Mouse (Mus musculus) heart, postnatal 14 days (tissue): Measurements from ENCODE around the gene Tmem178b. TPM values are rescaled to one million over a fixed set of nuclear protein-coding genes. Genes with fewer than 3 reads are reported as not detected.

Experiments used
- DNase-seq, 2 experiments: peaks; one replicate each; pipeline ENCODE4 v3.0.0; 2021 to 2022
- intact Hi-C: fragments of 180-260 bp; cut with DNase I; formaldehyde crosslinking; loops from one replicate; pipeline ENCODE4 v1.15.1; 2025
- long read RNA-seq, 2 experiments: library from polyadenylated mRNA; stranded (forward); transcript quantifications; one replicate each; pipeline ENCODE4 v2.0.0; 2021
- total RNA-seq, 2 experiments: library from RNA; stranded (reverse); gene quantifications; 2 replicates each; pipeline ENCODE4 v1.2.3; 2021

Tmem178b gene
- under 1 TPM; 0.31 to 0.56 TPM for total RNA-seq
- long read RNA-seq, experiment 1, result 0 reads
- long read RNA-seq, experiment 2, result 0 reads

DNA sequence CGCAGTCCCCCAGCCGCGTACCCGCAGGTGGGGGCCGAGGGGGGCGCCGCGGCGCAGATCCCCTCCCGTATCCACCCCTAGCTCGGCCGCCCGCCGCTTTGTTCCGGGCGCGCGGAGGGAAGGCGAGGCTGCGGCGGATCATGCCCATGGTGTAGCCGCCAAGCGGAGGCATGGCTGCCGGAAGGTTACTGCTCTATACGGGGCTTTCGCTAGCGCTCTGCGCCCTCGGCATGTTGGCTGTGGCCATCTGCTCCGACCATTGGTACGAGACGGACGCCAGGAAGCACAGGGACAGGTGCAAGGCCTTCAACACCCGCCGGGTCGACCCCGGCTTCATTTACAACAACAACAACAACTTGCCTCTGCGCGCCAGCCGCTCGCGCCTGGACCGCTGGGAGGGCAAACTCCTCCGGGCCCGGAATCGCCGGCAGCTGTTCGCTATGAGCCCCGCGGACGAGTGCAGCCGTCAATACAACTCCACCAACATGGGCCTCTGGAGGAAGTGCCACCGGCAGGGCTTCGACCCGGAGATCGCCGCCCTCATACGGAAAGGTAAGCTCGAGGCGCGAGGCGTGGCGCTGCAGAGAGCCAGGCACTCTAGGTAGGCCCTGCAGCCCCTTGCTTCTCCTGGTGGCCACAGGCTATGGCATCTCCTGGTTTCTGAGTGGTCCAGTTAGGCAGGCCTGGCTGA, at the start of gene Tmem178b:
Gene Tmem178b (plus strand): TSS at position 371 of the 691 bp plus-strand sequence.
- intact Hi-C loops, result no loop called here

DNA sequence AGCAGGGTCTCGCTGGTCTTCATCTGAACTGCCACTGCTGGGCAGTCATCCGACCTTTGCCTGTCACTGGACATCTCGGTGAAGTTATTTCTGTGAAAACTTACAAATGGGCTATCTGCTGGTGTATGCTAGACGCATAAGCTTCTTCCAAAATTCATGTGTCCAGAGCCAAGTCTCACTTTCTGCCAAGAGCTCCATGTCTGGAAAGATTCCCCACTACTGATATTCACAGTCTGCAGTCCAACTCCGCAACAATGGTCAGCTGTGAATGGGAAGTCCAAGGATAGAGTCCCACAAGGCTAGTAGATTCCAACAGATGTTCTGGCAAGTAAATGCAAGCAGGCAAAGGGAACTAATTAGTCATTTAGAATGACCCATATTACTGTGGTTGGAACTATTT, 44.3 kb upstream of the Tmem178b start:
- intact Hi-C loops, result no loop called here
- DNase-seq, result peak; percentile 40 to 53

More for the DNA sequence above, at the start of gene Tmem178b:
- peak in 1 of 2 experiments; percentile 2 for DNase-seq

DNA sequence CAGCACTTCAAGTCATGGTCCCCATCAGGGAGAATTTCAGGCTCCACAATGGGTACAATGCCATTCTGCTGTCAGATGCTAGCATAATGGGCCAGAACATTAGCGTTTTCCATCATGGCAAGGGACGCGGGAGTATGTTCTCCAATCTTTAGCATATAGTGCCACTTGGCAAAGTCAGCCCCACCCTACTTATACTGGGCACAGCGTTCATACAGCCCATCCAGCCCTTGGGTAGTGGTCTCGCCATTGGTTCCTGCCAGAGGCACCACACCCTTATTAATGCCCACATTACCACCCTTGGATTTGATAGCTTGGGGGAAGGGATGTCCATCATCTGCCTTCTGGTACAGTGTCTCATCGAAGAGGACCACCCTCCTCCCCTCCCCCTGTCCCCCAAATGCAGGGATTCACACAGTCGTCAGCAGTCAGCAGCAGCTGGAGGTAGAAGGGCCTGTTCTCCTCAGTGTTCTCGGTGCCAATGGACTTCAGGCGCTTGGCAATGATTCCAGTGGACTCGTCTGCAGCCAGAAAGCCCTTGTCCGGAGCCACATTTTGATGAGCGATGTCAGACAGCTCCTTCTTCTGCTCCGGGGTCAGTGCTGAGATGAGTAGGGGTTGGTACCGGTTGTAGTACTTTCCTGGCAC, 29.3 kb upstream of the Tmem178b start:
- intact Hi-C loops, result no loop called here

DNA sequence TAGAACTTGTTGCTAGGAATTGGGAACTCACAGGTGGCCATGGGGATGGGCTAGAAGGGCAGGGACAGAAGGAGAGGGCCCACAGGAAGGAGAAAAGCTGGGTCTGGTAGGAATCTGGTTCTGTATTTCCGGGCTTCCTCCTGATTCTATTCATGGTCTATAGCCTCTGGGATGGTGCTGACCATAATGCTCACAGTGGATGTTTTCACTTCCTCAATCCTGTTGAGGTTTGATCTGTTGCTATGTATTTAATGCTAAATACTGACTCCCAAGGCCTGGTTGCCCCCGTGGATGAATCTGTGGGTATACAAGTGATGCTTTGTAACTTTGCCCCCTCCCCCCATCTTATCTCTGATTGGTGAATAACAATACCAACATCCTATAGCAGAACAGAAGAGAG, 25.5 kb upstream of the Tmem178b start:
- intact Hi-C loops, result no loop called here
- DNase-seq, result no peak

More for the DNA sequence above, 29.3 kb upstream of the Tmem178b start:
- DNase-seq, result no peak

DNA sequence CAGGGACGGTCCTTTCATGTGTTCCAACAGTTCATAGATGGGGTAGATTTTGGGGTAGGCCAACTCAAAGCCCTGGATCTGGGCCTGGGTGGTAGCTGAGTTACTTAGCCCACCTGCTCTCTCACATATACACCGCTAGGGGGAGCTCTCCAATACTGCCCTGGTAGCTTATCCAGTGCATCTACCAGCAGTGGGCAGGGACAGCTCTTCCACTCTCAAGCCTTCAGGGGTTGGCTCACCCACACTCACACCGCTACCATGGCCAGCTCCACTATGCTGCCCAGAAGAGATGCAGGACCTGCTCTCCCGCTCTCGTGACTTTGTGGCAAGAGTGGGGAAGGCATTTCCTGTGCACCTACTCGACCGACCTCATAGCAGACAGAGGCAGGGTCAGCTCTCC, 24.3 kb upstream of the Tmem178b start:
- intact Hi-C loops, result no loop called here
- DNase-seq, result no peak

DNA sequence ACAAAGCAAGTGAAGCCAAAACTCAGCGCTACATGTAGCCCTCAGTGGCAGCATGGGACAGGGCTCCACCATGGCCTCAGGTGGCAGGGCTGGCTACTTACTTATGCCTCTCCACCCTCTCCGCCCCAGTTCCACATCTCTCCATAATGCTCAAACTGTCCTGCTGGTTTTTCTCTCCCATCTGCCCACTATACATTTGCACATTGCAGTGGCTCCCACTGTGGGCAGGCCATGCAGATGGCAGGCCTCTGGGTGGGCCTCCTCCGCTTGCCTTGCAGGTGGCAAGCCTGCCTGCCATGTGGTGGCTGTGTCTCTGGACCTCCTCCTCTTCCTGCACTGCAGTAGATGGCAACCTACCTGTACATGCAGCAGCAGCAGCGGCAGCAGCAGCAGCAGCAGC, 23.4 kb upstream of the Tmem178b start:
- no peak for DNase-seq
- intact Hi-C loops, result no loop called here

DNA sequence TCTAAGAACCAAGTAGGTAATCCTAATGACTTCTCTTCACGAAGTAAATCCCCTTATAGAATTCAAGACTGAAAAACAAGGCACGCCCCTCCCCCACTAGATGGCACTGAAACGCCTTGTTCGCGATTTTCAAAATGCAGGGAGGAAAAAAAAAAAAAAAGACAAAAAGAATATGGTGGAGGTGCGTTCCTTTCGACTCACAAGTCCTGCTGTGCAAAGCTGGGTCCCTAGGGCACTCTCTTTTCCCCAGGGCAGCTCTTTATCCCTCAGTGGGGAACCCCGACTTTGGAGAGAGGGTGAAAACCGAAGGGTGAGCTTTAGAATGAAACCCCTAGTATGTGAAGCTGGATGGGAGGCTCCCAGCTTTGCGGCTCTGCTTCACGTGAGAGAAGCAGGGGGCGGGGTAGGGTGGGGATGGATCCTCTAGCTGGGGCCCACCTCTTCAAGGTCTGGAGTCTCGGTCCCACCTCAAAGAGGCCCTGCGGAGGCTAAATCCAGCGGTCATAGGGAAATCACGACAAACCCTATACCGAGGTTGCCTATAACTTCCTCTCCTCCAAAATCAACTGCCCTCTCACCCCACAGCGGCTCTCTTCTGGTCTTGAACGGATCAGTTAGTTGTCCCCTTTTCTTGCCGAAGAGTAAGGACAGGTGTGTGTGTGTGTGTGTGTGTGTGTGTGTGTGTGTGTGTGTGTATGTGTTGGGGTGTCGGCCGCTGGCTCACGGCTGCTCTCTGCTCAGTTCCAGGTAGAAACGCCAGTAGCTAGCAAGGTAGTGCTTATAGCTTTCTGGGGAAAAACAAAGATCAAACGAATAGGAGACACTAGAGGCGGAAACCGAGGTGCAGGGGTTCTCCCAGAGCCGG, 2.6 kb upstream of the Tmem178b start:
- no peak for DNase-seq
- intact Hi-C loops, result no loop called here

DNA sequence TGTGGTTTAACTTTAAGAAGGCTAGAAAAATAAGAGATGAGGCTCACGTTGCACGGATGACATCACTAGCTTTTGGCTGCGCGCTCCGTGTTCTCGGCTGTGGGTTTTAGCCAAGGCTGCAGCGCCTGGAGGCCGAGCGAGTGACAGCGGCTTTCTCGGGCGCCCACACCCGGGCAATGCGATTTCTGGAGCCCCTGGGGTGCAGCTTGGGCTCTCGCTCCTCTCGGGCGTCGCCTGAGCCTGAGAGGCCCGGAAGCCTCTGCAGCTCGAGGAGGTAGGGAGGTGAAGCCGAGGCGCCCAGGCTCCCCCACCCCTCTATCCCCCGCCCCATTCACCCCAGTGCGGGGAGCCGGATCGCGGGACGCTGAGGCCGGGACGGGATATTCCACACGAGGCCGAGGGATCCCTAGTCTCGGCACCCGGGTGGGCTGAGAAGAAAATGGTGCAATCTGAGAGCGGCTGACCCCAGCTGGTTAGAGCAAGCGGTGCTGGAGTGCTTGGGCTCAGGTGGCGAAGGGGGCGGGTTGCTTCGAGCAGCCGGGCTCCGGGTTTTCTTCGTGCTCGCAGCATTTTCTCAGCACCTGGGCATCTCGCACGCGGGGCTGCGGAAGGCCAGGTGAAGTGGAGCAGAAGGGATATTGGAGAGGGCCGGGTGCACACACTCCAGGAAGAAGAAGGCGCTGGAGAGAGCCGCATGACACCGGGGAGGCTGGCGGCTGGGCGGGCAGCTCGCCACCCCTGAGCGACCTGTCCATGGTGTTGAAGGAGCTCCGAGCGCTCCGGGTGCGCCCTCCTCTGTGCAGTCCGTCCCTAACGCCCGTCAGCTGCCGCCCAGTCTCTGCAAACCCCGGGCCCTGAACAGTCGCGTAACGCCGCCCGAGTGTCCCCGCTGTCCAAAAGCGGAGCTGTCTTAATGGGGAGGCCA, 1.4 kb upstream of the Tmem178b start:
- intact Hi-C loops, result no loop called here
- DNase-seq, result peak; percentile 58 to 69

DNA sequence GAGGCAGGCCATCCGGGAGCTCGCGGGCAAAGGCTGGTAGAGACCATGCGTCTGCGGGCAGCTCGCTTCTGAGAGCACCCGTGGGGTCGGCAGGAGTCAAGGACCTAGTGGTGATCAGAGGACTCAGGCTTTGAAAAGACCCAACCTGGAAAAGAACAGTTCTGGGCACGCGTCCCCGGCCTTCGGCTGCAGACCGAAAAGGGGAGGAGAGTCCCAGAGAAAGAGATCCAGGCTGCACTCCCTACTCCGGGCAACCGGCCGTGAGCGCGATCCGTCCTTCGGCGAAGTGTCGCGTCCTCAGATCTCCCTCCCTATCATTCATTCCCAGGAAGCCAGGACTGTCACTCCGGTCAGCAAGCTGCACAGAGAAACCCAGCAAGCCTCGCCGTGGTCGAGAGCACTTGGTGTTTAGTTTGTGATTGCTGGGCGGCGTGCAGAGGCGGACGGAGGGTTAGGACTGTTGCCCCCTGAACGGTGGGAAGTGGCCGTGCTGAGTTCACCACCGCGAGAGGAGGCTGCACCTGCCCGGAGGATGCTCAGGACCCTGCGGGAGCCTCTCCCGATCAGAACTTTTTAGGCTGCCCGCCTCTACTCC, 668 bp upstream of the Tmem178b start:
- intact Hi-C loops, result no loop called here
- DNase-seq, result peak in 1 of 2 experiments; percentile 8

DNA sequence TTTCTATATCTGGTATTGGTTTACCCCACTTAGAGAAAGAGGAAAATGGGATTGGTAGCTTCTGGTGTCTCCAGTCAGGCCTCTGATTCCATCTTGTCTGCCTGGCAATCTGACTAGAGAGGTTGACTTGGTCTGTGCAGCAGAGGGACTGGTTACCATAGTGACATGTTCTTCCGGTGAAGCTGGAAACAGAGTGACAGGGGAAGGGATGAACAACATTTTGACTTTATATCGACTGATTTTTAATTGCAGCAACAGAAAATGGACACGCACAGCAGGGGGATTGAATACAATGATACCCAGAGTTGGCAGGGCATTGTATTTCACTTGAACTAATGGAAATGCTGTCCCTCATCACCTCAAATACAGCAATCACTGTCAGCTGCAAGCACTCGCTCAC, 2.1 kb downstream of the Tmem178b start:
- DNase-seq, result no peak
- intact Hi-C loops, result no loop called here

DNA sequence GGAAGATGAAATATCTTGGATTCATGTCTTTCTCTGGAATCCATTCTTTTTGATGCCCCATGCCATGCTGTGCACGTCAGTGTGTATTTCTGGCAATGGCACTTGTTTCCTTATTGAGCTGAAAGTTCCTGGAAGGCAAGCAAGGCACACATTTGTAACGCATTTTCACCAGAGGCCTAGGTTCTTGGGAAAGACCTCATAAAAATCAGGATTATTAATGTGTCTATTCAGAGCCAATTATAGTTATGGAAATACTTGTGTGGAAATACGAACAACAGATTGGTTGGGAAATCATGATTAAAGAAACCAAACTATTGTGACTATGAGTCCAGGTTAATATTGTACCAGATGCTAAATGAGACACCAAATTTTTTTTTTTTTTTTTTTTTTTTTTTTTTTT, 3.4 kb downstream of the Tmem178b start:
- intact Hi-C loops, result no loop called here

DNA sequence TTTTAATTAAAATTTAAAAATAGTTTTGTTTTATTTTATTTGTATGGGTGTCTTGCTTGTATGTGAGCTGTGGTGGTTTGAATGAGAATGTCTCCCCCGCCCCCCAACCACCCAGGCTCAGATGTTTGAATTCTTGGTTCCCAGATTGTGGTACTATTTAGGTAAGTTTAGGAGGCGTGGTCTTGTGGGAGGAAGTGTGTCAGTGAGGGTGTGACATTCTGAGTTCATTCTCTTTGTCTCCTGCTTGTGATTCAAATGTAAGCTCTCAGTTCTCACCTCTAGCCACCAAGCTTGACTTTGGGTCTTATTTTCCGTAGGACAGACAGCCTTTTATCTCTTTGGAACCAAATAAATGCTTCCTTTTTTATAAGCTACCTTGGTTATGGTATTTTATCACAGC, 17.7 kb downstream of the Tmem178b start:
- DNase-seq, result no peak
- intact Hi-C loops, result no loop called here

More for the DNA sequence above, 3.4 kb downstream of the Tmem178b start:
- DNase-seq, result no peak

DNA sequence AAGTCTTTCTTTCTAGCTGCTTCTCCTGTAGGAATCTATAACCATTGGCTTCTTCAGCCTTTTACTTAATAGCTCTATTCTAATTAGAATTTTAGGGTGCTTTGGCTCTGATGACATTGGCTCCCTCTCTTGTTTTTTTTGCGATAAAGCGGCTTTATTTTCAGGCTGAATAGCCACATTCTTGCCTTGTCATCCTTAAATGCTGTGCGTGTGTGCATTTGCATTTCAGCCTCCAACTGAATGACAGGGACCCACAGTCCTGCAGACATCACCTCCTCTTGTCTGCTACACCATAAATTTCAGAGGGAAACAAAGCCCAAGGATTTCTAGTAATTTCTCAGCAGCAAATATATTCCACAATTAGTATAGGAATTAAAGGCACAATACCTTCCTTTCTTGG, 23.4 kb downstream of the Tmem178b start:
- intact Hi-C loops, result no loop called here
- no peak for DNase-seq

DNA sequence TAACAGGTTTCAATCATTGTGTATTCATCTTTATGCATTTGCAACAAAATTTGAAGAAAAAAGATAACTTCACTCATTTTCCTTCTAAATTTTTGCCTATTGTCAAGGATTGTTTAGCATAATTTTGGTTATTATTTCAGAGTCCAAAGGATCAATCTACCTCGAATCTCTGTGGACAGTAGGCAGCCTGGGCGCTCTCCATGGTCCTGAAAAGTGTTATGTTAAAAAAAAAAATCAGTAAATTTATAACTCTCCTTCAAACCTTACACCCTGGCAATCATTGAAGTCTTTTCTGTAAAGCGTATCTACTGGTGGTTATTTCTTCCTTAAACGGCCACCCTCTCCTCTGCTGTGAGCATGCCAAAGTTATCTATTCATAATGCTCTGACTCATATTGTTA, 26.2 kb downstream of the Tmem178b start:
- DNase-seq, result peak; percentile 21 to 34
- intact Hi-C loops, result no loop called here

DNA sequence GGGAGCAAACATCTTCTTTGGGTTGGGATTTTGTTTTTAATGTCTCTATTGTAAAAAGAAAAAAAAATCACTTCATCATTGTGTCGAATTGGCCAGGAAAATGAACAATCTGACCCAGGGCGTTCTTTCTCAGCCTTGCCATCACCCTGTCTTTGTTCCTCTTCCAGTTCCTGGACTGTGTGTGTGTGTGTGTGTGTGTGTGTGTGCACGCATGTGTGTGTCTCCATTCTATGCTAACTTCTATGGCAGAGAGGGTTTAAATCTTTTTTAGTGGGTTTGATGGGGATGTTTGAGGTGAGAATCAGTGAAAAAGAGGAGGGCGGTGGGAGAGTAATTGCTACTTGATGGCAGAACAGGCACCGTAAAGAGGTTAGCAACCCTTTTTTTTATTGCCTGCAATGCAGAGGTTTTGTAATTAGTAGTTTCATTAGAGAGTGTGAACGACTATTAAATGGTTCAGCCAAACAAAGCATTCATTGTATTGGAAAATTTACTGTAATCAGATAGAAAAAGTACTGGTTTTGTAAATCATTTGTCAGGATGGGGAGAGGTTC, 30.2 kb downstream of the Tmem178b start:
- intact Hi-C loops, result no loop called here
- no peak for DNase-seq

DNA sequence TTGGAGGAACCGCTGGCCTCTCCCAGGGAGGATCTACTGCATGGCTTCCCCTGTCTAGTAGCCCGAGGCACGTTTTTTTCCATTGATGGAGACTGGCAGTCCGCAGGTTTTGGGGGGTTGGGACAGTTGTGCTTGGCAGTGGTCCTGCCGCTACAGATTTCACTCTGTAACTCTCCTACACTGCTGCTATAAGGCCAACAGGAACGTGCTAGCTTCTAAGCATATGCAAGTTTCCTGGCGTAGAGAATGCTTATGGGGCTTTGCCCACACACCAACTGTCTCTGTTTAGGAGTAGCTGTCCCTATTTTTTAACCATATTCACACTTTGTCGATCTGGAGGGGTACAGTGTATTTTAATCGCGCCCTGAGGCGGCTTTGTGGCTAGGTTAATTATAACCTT, 30.8 kb downstream of the Tmem178b start:
- no peak for DNase-seq
- intact Hi-C loops, result no loop called here

DNA sequence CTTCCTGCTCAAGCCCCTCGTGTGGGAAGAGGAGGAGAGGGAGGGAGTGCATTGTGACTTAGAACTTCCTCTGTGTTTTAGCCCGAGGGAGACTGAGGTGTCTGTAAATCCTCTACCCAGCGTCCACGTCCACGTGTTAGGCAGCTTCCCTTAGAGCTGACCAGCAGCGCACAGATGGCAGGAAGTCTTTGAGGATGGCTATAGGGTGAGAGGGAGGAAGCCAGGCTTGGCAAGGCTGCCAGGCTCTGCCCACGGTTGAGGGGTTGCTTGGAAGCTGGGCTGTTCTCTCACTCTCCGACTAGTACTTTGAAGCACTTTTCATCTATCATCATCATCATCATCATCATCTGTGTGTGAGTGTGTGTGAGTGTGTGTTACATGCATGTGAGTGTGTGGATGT, 41.9 kb downstream of the Tmem178b start:
- DNase-seq, result no peak
- intact Hi-C loops, result no loop called here

DNA sequence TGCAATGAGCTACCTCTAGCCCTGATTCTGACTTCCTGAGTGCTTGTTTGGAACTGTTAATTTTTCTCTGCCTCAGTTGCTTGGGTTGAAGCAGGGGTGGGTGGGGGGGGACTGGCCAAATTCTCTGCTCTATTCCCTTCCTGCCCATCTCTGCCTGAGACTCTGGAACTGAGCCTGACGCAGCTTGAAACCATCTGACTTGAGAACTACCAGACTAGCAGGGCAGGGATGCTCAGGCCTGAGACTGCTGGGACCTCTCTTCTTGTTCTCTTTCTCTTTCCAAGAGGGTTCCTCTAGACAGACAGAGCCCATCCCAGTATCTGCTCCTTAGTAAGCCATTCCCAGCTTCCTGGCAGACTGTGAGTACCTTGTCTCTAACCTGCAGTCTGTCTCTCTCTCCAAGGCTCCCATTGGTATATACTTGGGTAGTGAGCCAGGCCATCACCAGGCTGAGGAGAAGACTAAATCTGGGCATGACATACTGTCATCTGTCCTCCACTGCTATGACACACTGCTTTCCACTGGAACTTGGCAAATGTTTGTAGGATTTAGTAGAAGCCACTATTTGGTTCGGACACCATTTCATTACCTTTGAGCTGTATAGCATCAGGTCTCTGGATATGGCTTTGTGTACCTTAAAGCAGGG, 42.7 kb downstream of the Tmem178b start:
- intact Hi-C loops, result no loop called here
- no peak for DNase-seq

DNA sequence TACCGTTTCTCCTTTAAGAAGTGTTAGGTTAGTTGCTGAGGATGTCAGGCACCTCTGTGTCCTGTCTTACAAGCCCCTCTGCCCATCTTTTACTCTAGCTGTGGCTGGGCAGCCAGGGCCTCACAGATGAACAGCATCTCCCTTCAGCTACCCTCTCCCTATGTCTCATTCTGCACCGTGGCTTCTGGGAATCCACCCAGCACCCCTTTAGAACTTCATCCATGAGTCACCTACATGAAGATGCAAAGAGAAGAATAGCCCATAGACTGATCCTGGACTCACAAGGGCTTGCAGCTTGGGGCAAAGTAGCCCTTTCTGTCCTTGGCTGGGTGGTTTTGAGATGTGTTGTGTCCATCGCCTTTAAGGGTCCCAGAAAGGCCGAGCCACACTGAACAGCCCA, 43.4 kb downstream of the Tmem178b start:
- DNase-seq, result no peak
- intact Hi-C loops, result no loop called here
